Mouse (Mus musculus) liver, postnatal 0 days (tissue): ENCODE results near the gene Ppa1. TPM values are rescaled to one million over a fixed set of nuclear protein-coding genes. Genes with fewer than 3 reads are reported as not detected.
"Not testable (repeated sequence)": the region's sequence is repeated elsewhere in the genome, so short reads cannot be mapped to it uniquely, and the experiment has no call there.

Experiments
- ATAC-seq: fragments of 200-750 bp; cut with Nextera tagmentation; 2 replicates; pipeline ENCODE4 v1.8.0; 2017; ENCODE audit warnings: mild to moderate bottlenecking, moderate library complexity
- DNase-seq: peaks from one replicate; pipeline ENCODE4 v3.0.0-alpha.2; 2016
- H3K27ac ChIP-seq: fragments of 300-500 bp; sonication (generic); 2 replicates; pipeline ENCODE4 v1.5.1; 2014; ENCODE audit warnings: antibody characterized with exemption, moderate library complexity, mild to moderate bottlenecking, low read depth
- H3K27me3 ChIP-seq: fragments of 300-500 bp; sonication (generic); 2 replicates; pipeline ENCODE4 v1.6.1; 2014; ENCODE audit warnings: low read length, control low read depth, mixed read lengths; ENCODE audit not compliant: insufficient read depth
- H3K36me3 ChIP-seq: fragments of 300-500 bp; sonication (generic); replicated peaks from 2 replicates; pipeline ENCODE4 v1.6.1; 2014; ENCODE audit warnings: mild to moderate bottlenecking, control low read depth, low read length, moderate library complexity, mixed read lengths; ENCODE audit not compliant: insufficient read depth
- H3K4me1 ChIP-seq: fragments of 300-500 bp; sonication (generic); 2 replicates; pipeline ENCODE4 v1.6.1; 2014; ENCODE audit warnings: antibody characterized with exemption, mild to moderate bottlenecking, control low read depth; ENCODE audit not compliant: insufficient read depth
- H3K4me2 ChIP-seq: fragments of 300-500 bp; sonication (generic); 2 replicates; pipeline ENCODE4 v1.6.1; 2014; ENCODE audit warnings: low read depth, mild to moderate bottlenecking, low read length, moderate library complexity, mixed read lengths
- H3K4me3 ChIP-seq: fragments of 300-500 bp; sonication (generic); 2 replicates; pipeline ENCODE4 v1.5.1; 2014; ENCODE audit warnings: low read depth, low read length
- H3K9ac ChIP-seq: fragments of 300-500 bp; sonication (generic); replicated peaks from 2 replicates; pipeline ENCODE4 v1.6.1; 2014; ENCODE audit warnings: mild to moderate bottlenecking, moderate library complexity
- H3K9me3 ChIP-seq: fragments of 300-500 bp; sonication (generic); 2 replicates; pipeline ENCODE4 v1.6.1; 2016; ENCODE audit warnings: mild to moderate bottlenecking, control low read depth, low read length, mixed read lengths
- CTCF ChIP-seq: sonication (generic); IDR thresholded peaks from 2 replicates; pipeline ENCODE4 v1.5.1; 2016; ENCODE audit warnings: antibody characterized with exemption, low read depth
- EP300 ChIP-seq: IDR thresholded peaks from 2 replicates; pipeline ENCODE4 v1.6.1; 2016; ENCODE audit warnings: antibody characterized with exemption, low read depth, mild to moderate bottlenecking
- WGBS: fragments of 180-500 bp; shearing (Covaris S2); extraction: QIAGEN DNeasy Blood & Tissue Kit; methylation state at CpG from one replicate; pipeline ENCODE4 v1.1.7; 2014; ENCODE audit not compliant: insufficient replicate concordance; 5-methylcytosine and 5-hydroxymethylcytosine counted together
- polyA plus RNA-seq: library from polyadenylated mRNA; unstranded; fragments of >200 nt; fragmentation: Nextera tagmentation; extraction: Ambion mirVana; gene quantifications from 2 replicates; pipeline ENCODE4 v1.2.1, GENCODE M21; 2015

The Ppa1 gene
- polyA plus RNA-seq, 1 experiment from 2014 or later: 161 TPM

DNA sequence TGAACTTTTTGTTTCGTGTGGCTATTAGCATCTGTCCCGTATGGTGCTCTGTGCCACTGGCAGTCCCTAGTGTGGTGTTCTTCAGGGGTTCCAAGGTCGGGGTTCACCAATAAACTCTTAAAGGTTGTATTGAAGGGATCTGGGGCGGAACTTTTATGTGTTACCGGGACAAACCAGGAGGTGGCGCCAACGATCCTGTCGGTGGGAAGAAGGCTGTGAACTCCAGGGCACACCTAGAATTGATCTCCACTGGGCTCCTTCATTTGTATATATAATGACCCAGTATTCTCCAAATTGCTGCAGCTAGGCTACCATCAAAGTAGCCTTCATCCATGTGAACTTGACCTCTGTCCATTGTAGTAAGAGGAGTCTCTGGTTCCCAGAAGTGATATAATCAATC lies 42.5 kb upstream of the Ppa1 start:
- 9% methylated on average over 8 of the region's 8 CpGs for WGBS

GRCm38 (mm10) chr10:61608233-61608632 lies 40.1 kb upstream of the Ppa1 start:
- Histone ChIP-seq H3K4me3 (no peak overlapping the region), H3K4me2 (no peak overlapping the region), H3K27me3 (0 out of 2 replicates have a peak, but pooled peaks cover 3% of the 10 kb centered on the region), H3K9ac (no peak overlapping the region), H3K27ac (no peak overlapping the region), H3K36me3 (no peaks in the 10 kb centered on the region), H3K9me3 (no peaks in the 10 kb centered on the region), H3K4me1 (no peaks in the 10 kb centered on the region)
- TF ChIP-seq EP300: no peak
- TF ChIP-seq CTCF: no peak
- no peak for ATAC-seq
- DNase-seq: no peak

More for the DNA sequence above, 42.5 kb upstream of the Ppa1 start:
- H3K4me3 ChIP-seq: no peak overlapping the region
- no peak overlapping the region for H3K9ac ChIP-seq
- peak; percentile 83 for DNase-seq
- H3K27ac ChIP-seq: no peak overlapping the region
- no peaks in the 10 kb centered on the region for H3K36me3 ChIP-seq
- 0 out of 2 replicates have a peak, but pooled peaks cover 3% of the 10 kb centered on the region for H3K4me1 ChIP-seq
- H3K4me2 ChIP-seq: no peak overlapping the region
- TF ChIP-seq EP300: no peak; the same call in 1 of the 2 replicates
- TF ChIP-seq CTCF: peak; percentile 80
- no peaks in the 10 kb centered on the region for H3K9me3 ChIP-seq
- H3K27me3 ChIP-seq: 0 out of 2 replicates have a peak, but pooled peaks cover 3% of the 10 kb centered on the region
- peak; percentile 56 for ATAC-seq

GRCm38 (mm10) chr10:61610650-61611235 lies 37.6 kb upstream of the Ppa1 start:
- TF ChIP-seq EP300 (no peak), CTCF (peak; percentile 61)
- H3K9ac ChIP-seq: no peak overlapping the region
- H3K27ac ChIP-seq: no peak overlapping the region
- H3K4me3 ChIP-seq: no peak overlapping the region
- 64% methylated on average over 8 of the region's 8 CpGs for WGBS
- H3K4me1 ChIP-seq: no peaks in the 10 kb centered on the region
- ATAC-seq (no peak), DNase-seq (peak; percentile 36)
- no peaks in the 10 kb centered on the region for H3K9me3 ChIP-seq
- H3K4me2 ChIP-seq: no peak overlapping the region
- no peaks in the 10 kb centered on the region for H3K36me3 ChIP-seq
- H3K27me3 ChIP-seq: 0 out of 2 replicates have a peak, but pooled peaks cover 3% of the 10 kb centered on the region

DNA sequence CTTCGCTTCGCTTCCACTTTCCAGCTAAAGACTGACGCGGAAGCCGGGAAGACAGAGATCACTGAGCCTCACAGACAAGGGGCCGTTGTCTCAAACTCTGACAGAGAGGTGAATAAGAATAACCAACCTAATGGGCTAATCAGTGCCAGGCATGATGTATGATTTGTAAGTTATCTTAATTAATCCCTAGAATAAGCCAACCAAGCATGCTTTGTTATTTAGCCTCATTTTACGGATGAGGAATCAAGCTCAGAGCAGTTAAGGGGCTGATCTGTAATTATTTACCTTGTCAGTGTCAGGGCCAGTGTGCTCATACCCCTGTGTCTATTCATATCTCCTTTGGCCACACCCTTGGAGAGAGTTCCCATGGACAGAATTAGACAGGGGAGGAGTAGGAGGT lies 34.0 kb upstream of the Ppa1 start:
- H3K9ac ChIP-seq: no peak overlapping the region
- H3K4me2 ChIP-seq: no peak overlapping the region
- no peaks in the 10 kb centered on the region for H3K36me3 ChIP-seq
- H3K4me1 ChIP-seq: no peaks in the 10 kb centered on the region
- H3K9me3 ChIP-seq: no peaks in the 10 kb centered on the region
- DNase-seq (no peak), ATAC-seq (no peak)
- no peaks in the 10 kb centered on the region for H3K27me3 ChIP-seq
- no peak overlapping the region for H3K4me3 ChIP-seq
- no peak overlapping the region for H3K27ac ChIP-seq
- TF ChIP-seq EP300 (no peak), CTCF (no peak)
- WGBS: 89% methylated on average over 7 of the region's 7 CpGs

- no peak overlapping the region for H3K4me3 ChIP-seq
- H3K9ac ChIP-seq: no peak overlapping the region
- H3K9me3 ChIP-seq: no peaks in the 10 kb centered on the region
- H3K27me3 ChIP-seq: no peaks in the 10 kb centered on the region
- DNase-seq: no peak
- no peak for ATAC-seq
- H3K4me2 ChIP-seq: no peak overlapping the region
- no peak overlapping the region for H3K27ac ChIP-seq
- TF ChIP-seq CTCF (0 out of 2 replicates have a peak, but pooled peaks have one; percentile 10), EP300 (no peak)
- no peaks in the 10 kb centered on the region for H3K36me3 ChIP-seq
- WGBS: 81% methylated on average over 2 of the region's 2 CpGs
- H3K4me1 ChIP-seq: no peaks in the 10 kb centered on the region
These were observed 29.8 kb upstream of the Ppa1 start for GRCm38 (mm10) chr10:61618528-61618927.

DNA sequence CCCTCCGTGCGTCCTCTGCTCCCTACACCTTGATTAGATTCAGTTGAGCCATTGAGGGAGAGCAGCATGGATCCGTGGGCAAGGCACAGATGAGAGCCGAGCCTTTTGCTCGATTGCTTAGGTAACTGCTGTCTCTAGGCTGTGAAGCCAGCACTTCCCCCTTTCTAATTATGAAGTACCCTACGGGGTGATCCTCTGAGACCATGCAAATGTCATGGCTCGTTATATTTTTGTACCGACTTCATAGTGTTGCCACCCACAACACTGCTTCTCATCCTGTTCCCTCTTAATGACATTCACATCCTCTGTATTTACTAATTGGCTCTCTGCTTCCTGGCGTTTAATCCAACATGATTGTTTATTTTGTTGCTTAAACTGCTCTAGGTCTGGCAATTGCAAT lies 26.7 kb upstream of the Ppa1 start:
- Histone ChIP-seq H3K4me2 (no peak overlapping the region), H3K36me3 (no peaks in the 10 kb centered on the region), H3K27me3 (peaks cover 20% of the 10 kb centered on the region), H3K9ac (no peak overlapping the region), H3K4me1 (peaks cover 11% of the 10 kb centered on the region), H3K27ac (no peak overlapping the region), H3K9me3 (no peaks in the 10 kb centered on the region), H3K4me3 (no peak overlapping the region)
- no peak for TF ChIP-seq EP300
- no peak for TF ChIP-seq CTCF
- ATAC-seq: no peak
- 39% methylated on average over 9 of the region's 9 CpGs for WGBS
- DNase-seq: no peak

DNA sequence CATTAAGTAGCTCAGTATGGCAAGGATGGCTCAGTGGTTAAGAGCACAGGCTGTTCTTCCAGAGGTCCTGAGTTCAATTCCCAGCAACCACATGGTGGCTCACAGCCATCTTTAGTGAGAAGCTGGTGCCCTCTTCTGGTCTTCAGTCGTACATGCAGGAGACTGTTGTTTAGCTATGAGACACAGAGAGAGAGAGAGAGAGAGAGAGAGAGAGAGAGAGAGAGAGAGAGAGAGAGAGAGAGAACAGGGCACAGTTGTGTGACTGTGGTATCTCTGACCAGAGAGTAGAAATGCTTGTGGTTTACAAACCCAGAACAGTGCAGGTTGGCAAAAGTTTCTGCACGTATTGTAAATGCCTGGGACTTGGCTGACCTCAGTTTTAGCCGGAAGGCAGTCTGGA lies 24.5 kb upstream of the Ppa1 start:
- H3K27me3 ChIP-seq: peaks cover 20% of the 10 kb centered on the region
- DNase-seq, ATAC-seq, H3K9me3 ChIP-seq, H3K4me2 ChIP-seq, H3K27ac ChIP-seq, H3K4me3 ChIP-seq, H3K9ac ChIP-seq, H3K36me3 ChIP-seq: not testable (repeated sequence)
- peaks cover 11% of the 10 kb centered on the region for H3K4me1 ChIP-seq
- WGBS: 58% methylated on average over 3 of the region's 3 CpGs
- TF ChIP-seq CTCF: peak; percentile 38
